7 mouse cellular contexts compared by ENCODE assay signal in genomic region chr17:48932406-48932906, GRCm38 (mm10). TPM values are rescaled to one million over a fixed set of nuclear protein-coding genes. Genes with fewer than 3 reads are reported as not detected.
DNase-seq lines count a peak whose midpoint lies in the region; ATAC-seq lines count a peak whose summit lies in the region.

No protein-coding gene starts in this region.

- H3K9me3 ChIP-seq in embryonic facial prominence, embryonic 12.5 days: no peaks in the 10 kb centered on the region
- no peaks in the 10 kb centered on the region for H3K9me3 ChIP-seq in hindbrain, embryonic 13.5 days
- no peaks in the 10 kb centered on the region for H3K9me3 ChIP-seq in liver, embryonic 13.5 days (replicated peaks)
- H3K9me3 ChIP-seq in stomach, embryonic 15.5 days: no peaks in the 10 kb centered on the region

- H3K4me1 ChIP-seq in embryonic facial prominence, embryonic 12.5 days: peaks cover 4% of the 10 kb centered on the region
- peaks cover 38% of the 10 kb centered on the region for H3K4me1 ChIP-seq in hindbrain, embryonic 13.5 days (replicated peaks)
- H3K4me1 ChIP-seq in liver, embryonic 13.5 days (replicated peaks): no peaks in the 10 kb centered on the region
- H3K4me1 ChIP-seq in stomach, embryonic 15.5 days: peaks cover 6% of the 10 kb centered on the region; the same call in 1 of the 2 replicates

- WGBS in embryonic facial prominence, embryonic 12.5 days: 2% methylated on average over 26 of the region's 26 CpGs
- WGBS in hindbrain, embryonic 13.5 days: under 1% methylated on average over 26 of the region's 26 CpGs
- 3% methylated on average over 26 of the region's 26 CpGs for WGBS in liver, embryonic 13.5 days (ENCODE audit: insufficient replicate concordance)
- WGBS in stomach, embryonic 15.5 days: under 1% methylated on average over 26 of the region's 26 CpGs

- peak overlapping the region; percentile 84 for H3K4me2 ChIP-seq in embryonic facial prominence, embryonic 12.5 days (replicated peaks)
- H3K4me2 ChIP-seq in hindbrain, embryonic 13.5 days: peak overlapping the region; percentile 81
- peak overlapping the region; percentile 57 for H3K4me2 ChIP-seq in liver, embryonic 13.5 days
- H3K4me2 ChIP-seq in stomach, embryonic 15.5 days: peak overlapping the region; percentile 97

- H3K27ac ChIP-seq in embryonic facial prominence, embryonic 12.5 days: no peak overlapping the region
- H3K27ac ChIP-seq in hindbrain, embryonic 13.5 days: peak overlapping the region; percentile 85
- H3K27ac ChIP-seq in liver, embryonic 13.5 days: no peak overlapping the region
- H3K27ac ChIP-seq in stomach, embryonic 15.5 days: no peak overlapping the region

- DNase-seq in left cerebral cortex, adult 18-20 months (ENCODE audit: low spot score in 2 of 2): peak; percentile 33 to 60
- no peak for DNase-seq in left cerebral cortex, adult 11 months (ENCODE audit: low spot score)
- DNase-seq in liver, embryonic 13.5 days: no peak
- no peak for DNase-seq in urinary bladder, postnatal 10 days (ENCODE audit: low spot score)

- H3K9ac ChIP-seq in embryonic facial prominence, embryonic 12.5 days: peak overlapping the region; percentile 61
- H3K9ac ChIP-seq in hindbrain, embryonic 13.5 days: peak overlapping the region; percentile 82
- no peak overlapping the region for H3K9ac ChIP-seq in liver, embryonic 13.5 days
- H3K9ac ChIP-seq in stomach, embryonic 15.5 days: no peak overlapping the region

- peak overlapping the region; percentile 51 for H3K4me3 ChIP-seq in embryonic facial prominence, embryonic 12.5 days
- H3K4me3 ChIP-seq in hindbrain, embryonic 13.5 days: peak overlapping the region; percentile 59
- no peak overlapping the region for H3K4me3 ChIP-seq in liver, embryonic 13.5 days (replicated peaks)
- H3K4me3 ChIP-seq in stomach, embryonic 15.5 days (replicated peaks): peak overlapping the region; percentile 58

- no peaks in the 10 kb centered on the region for H3K36me3 ChIP-seq in embryonic facial prominence, embryonic 12.5 days
- H3K36me3 ChIP-seq in hindbrain, embryonic 13.5 days: no peaks in the 10 kb centered on the region
- no peaks in the 10 kb centered on the region for H3K36me3 ChIP-seq in liver, embryonic 13.5 days
- H3K36me3 ChIP-seq in stomach, embryonic 15.5 days: no peaks in the 10 kb centered on the region

- peaks cover 38% of the 10 kb centered on the region for H3K27me3 ChIP-seq in embryonic facial prominence, embryonic 12.5 days
- H3K27me3 ChIP-seq in hindbrain, embryonic 13.5 days: peaks cover 28% of the 10 kb centered on the region
- H3K27me3 ChIP-seq in liver, embryonic 13.5 days: peaks cover 36% of the 10 kb centered on the region
- peaks cover 25% of the 10 kb centered on the region for H3K27me3 ChIP-seq in stomach, embryonic 15.5 days (replicated peaks)

- no peak for ATAC-seq in embryonic facial prominence, embryonic 12.5 days (ENCODE audit: insufficient number of reproducible peaks, insufficient read depth, low FRiP score, low TSS enrichment)
- 0 out of 2 replicates have a peak, but pooled peaks have one; percentile 25 for ATAC-seq in hindbrain, embryonic 13.5 days (ENCODE audit: low FRiP score)
- ATAC-seq in liver, embryonic 13.5 days (ENCODE audit: low read depth): no peak
- no peak for ATAC-seq in stomach, embryonic 15.5 days (ENCODE audit: insufficient read depth, low FRiP score, low read depth)

RNA-seq across cellular contexts. Expression of gene Lrfn2, which starts 0.3 kb away (rescaled TPM):
- 10 to 100 TPM; 30.5 to 37.3 TPM for total RNA-seq in left cerebral cortex, adult 18-20 months (2021)
- 0.42 and 0.82 TPM in 2 replicates for polyA plus RNA-seq in embryonic facial prominence, embryonic 12.5 days (2016; fragmentation: Nextera tagmentation; extraction: Ambion mirVana)
- 6.5 and 7.0 TPM in 2 replicates for polyA plus RNA-seq in hindbrain, embryonic 13.5 days (2015; fragmentation: Nextera tagmentation; extraction: Ambion mirVana)
- polyA plus RNA-seq in liver, embryonic 13.5 days (2015; fragmentation: Nextera tagmentation; extraction: Ambion mirVana): 0.02 and 0.06 TPM in 2 replicates
- 1.0 and 1.1 TPM in 2 replicates for polyA plus RNA-seq in stomach, embryonic 15.5 days (2015; fragmentation: Nextera tagmentation; extraction: Ambion mirVana)

Comparison
In these comparisons a context has a peak if more than half of its experiments do, and no peak if none do; other contexts are left out.
1. DNase-seq: peak in left cerebral cortex, adult 18-20 months (2 of 2); none in left cerebral cortex, adult 11 months (single experiment), liver, embryonic 13.5 days (single experiment) and urinary bladder, postnatal 10 days (single experiment).
2. H3K9ac ChIP-seq: peak in embryonic facial prominence, embryonic 12.5 days (single experiment) and hindbrain, embryonic 13.5 days (single experiment); none in liver, embryonic 13.5 days (single experiment) and stomach, embryonic 15.5 days (single experiment).
3. Peak in every context shown above with its lines, with median percentiles within 50 percentile points of each other: H3K4me2 ChIP-seq.